Mouse (Mus musculus) frontal cortex, postnatal 10 days (tissue): Measurements from ENCODE around the gene Fbxl17.

Experiments
- DNase-seq, 2 experiments: peaks; one replicate each; pipeline ENCODE4 v3.0.0; 2022; ENCODE audit warnings: low spot score in 2 of 2, mixed read lengths in 1 of 2

The Fbxl17 gene

GRCm38 (mm10) chr17:63108035-63108434 is 391.8 kb downstream of the Fbxl17 start:
- DNase-seq = no peak

- no peak for DNase-seq
Measured at GRCm38 (mm10) chr17:63107515-63107914, 392.3 kb downstream of the Fbxl17 start.

DNA sequence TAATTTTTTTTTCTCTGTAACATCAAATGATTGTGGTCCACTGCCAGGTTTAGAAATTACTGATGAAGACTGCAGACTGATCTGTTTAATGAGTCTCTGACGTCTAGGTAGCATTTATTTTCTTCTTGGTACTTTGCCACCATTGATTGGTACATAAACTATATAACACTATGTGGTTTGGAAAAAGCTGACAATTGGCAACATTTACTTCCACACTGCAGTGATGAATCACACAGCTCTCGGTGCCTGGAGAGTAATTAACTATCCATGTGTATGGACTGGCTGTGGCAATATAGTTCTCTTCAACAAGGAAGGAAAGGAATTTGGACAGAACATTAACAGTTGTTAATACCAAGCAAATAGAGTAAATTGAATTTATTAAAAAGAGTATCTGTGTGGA is 404.3 kb downstream of the Fbxl17 start:
- DNase-seq = no peak

DNA sequence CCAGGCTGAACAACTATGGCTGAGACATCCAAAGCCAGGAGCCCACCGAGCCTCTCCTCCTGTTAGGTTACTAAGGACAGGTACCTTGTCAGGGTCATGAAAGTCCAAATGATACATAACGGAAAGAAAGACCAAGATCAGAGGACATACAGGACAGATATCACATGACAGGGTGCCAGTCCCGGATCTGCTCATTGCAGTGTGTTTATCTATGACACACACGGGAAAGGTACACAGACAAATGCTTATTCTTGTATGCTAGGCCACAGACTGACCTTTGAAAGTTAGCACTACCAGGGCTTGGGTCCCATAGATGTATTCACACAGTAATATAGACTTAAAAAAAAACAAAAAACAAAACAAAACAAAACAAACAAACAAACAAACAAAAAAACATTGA is 404.8 kb downstream of the Fbxl17 start:
- no peak for DNase-seq

GRCm38 (mm10) chr17:63093184-63093583 is 406.6 kb downstream of the Fbxl17 start:
- no peak for DNase-seq

GRCm38 (mm10) chr17:63092774-63093173 is 407.0 kb downstream of the Fbxl17 start:
- DNase-seq = no peak

- DNase-seq = no peak
Measured at GRCm38 (mm10) chr17:63090112-63090511, 409.7 kb downstream of the Fbxl17 start.

GRCm38 (mm10) chr17:63087265-63087664 is 412.6 kb downstream of the Fbxl17 start:
- DNase-seq = no peak

- DNase-seq = no peak
Measured at GRCm38 (mm10) chr17:63086526-63086925, 413.3 kb downstream of the Fbxl17 start.

DNA sequence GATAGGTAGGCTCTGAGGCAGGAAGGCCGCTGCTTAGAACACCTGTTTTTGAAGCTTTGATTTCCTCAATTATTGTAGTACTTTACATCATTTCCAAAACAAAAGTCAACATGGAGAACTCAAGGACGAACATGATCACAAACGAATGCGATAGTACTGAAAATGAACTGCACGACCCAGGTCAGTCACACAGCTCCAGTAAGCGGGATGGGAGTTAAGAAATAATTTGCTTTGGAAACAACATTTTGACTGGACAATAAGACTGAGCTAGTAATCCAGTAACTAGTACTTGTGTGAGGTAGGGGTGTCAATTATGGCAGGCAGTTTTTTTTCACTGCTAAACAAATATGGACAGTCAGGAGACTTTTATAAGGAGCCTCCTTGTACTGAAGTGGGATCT is 414.6 kb downstream of the Fbxl17 start:
- no peak for DNase-seq

DNA sequence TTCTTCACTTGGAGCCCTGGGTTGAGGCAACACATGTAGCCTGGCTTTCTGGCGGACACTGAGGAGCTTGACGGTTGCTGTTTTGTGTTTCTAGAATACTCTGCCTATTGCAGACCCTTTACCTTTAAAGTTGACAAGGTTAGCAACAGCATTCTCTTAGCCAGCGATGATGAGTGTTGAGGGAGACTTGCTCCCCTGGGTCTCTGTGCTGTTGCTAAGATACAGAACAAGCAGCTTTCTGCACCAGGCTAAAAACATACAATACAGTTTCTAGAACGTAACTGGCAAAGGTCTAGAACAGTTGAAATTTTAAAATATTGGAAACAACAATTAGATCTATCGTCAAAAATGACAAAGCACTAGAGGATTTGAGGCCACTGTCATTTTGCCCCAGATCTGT is 420.7 kb downstream of the Fbxl17 start:
- DNase-seq = no peak

DNA sequence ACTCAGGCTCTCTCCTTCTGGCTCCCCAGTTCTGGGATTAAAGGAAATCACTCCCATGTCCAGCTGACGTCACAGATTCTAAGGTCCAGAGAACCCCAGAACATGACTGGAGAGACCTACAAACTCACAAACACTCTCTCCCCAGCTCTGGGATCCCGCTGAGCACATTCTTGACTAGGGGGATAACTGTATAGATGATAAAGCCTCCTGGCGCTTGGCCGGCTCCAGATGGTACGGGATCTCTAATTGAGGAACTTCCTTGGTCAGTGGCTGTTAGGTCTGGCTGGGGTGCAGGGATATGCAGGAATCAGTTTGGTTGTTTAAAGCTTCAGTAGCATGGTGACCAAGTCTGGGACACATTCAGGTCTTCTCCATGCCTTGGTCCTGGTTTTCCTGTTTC is 422.3 kb downstream of the Fbxl17 start:
- no peak for DNase-seq

GRCm38 (mm10) chr17:63076661-63077060 is 423.2 kb downstream of the Fbxl17 start:
- DNase-seq = no peak

DNA sequence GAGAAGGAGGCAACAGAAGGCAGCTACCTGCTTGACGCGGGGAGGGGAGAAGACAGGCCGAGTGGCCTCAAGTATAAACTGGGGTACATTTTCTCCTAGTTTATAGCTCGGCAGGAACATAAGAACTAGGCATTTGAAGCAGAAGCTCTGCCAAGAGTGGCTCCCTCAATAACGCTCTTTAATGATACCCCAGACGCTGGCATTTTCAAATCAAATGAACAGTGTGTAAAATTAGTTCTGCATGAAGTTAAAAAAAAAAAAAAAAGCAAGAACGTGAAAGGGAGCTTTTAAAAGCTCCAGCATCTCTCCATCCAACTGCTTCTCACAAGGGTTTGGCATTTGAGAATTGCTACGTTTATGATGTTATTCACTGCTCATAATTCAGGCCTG is 423.8 kb downstream of the Fbxl17 start:
- no peak for DNase-seq

- no peak for DNase-seq
Measured at GRCm38 (mm10) chr17:63075091-63076036, 424.5 kb downstream of the Fbxl17 start.

- DNase-seq = no peak
Measured at GRCm38 (mm10) chr17:63073342-63073741, 426.5 kb downstream of the Fbxl17 start.

DNA sequence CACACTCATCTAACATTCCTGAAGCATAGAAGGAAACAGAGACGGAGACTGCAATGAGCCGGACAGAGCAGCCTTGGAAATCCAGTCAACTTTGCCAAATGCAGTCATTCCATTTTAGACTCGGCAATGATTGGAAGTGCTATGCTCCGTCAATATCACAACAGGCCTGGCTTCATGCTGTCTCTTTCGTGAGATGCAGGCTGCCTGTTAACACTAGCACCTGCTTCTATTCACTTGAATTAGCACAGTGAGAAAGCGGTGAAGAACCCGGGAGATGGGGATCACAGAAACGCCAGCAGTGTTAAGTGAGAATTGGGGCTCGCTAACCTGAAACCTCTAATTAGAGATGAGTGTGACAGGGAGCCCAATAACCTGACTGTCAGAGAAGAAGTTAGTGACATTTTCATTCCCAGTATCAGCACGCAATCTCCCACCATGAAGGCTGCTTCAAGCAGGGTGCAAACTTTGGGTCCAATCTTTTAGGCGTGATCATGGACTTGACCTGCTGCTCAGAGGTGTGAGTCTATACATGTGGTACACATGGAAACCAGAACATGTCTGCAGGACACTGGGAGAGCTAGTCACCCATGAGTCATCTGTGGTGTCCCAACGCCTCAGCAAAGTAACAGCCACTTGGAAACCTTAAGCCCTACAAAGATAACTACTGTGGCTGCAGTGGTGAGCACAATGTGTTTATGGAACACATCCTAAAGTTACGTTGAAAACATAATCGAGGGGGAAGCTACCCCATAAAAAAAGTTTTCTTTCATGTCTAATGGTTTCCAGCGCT is 428.5 kb downstream of the Fbxl17 start:
- no peak for DNase-seq

- no peak for DNase-seq
Measured at GRCm38 (mm10) chr17:63070161-63070761, 429.6 kb downstream of the Fbxl17 start.

- no peak for DNase-seq
Measured at GRCm38 (mm10) chr17:63062785-63063184, 437.0 kb downstream of the Fbxl17 start.

GRCm38 (mm10) chr17:63061786-63062185 is 438.0 kb downstream of the Fbxl17 start:
- DNase-seq = no peak

DNA sequence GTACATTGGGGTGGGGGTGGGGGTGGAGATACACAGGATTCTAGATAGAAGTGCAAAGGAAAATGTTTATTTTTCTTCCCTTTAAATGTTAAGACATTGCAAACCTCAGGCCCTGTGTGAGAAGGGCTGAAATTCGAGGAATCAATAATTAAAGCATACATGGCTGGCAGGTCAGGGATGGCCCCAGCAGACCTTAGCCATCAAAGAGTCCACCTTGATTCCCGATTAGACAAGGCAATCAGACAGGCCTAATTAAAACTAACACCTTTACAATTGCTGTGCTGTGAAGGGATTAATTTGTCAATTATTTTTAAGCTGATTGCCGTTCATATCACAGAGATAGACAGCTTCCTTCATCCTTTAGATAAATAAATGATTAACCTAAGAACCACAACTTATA is 439.0 kb downstream of the Fbxl17 start:
- no peak for DNase-seq

DNA sequence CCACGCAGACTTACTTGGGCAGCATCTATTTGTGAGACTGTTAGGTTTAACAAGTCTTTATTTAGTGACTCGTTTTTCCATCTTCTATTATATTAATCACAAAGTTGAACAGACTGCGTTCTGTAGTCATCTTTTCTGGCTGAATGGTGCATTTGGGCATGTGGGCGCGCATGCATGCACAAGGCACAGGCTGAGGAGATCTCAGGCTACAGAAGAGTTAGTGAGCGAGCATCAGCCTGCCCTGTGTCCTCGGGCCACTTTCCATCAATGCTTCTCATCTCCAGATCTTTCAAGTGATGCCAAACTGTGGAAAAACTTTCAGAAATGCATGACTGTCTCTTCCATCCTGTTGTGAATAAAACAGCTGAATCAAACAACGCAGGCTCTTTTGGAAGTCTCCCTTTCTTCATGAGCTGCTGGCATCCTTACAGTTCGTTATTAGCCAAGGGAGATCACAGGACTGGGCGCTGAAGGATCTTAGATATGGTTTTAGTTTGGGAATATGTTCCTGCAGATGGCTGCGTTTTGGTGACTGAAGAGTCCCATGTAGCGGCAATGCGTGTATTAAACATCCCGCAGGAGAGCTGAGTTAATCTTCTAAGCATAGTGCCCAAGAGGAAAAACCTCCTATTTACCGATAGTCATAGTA is 442.0 kb downstream of the Fbxl17 start:
- no peak for DNase-seq
